22 mouse cellular contexts compared by ENCODE assay signal in genomic region chr17:84628611-84629010, GRCm38 (mm10). TPM values are rescaled to one million over a fixed set of nuclear protein-coding genes. Genes with fewer than 3 reads are reported as not detected.
A peak's percentile ranks its signal among the peaks of the same experiment; 100 is the strongest.
DNase-seq lines count a peak whose midpoint lies in the region; ATAC-seq lines count a peak whose summit lies in the region.
"Had no signal": no experiment of that assay in that cellular context is flagged by ENCODE, and none has a peak within 500 bp of the region (broad histone marks: within the 10 kb centered on the region; RNA-seq: fewer than 3 reads in every experiment).

No protein-coding gene starts in this region.

- no peak for ATAC-seq in heart, embryonic 12.5 days (ENCODE audit: insufficient number of reproducible peaks, low FRiP score)
- no peak for ATAC-seq in limb, embryonic 15.5 days (ENCODE audit: insufficient number of reproducible peaks, low FRiP score, low TSS enrichment, low read depth)
- no peak for ATAC-seq in liver, embryonic 12.5 days
- ATAC-seq: forebrain, embryonic 13.5 days; forebrain, postnatal 0 days; hindbrain, postnatal 0 days had no signal

- no peak overlapping the region for H3K4me2 ChIP-seq in heart, embryonic 12.5 days
- H3K4me2 ChIP-seq in limb, embryonic 15.5 days = no peak overlapping the region
- no peak overlapping the region for H3K4me2 ChIP-seq in liver, embryonic 12.5 days
- H3K4me2 ChIP-seq: embryonic facial prominence, embryonic 12.5 days; forebrain, embryonic 13.5 days; heart, embryonic 15.5 days; hindbrain, embryonic 13.5 days had no signal

- DNase-seq in heart, adult 11 months = peak; percentile 85
- DNase-seq in adrenal gland, adult 8-10 months = peak; percentile 30
- DNase-seq in adrenal gland, postnatal 10 days = peak; percentile 20
- DNase-seq: cerebellum, adult 8-10 months; cerebellum, postnatal 14 days; embryo, embryonic 11 days; forebrain, postnatal 0 days; gastrocnemius, postnatal 14 days; heart, postnatal 14 days; kidney, adult 11 months had no signal

- H3K4me3 ChIP-seq in heart, embryonic 12.5 days = no peak overlapping the region
- no peak overlapping the region for H3K4me3 ChIP-seq in limb, embryonic 15.5 days
- no peak overlapping the region for H3K4me3 ChIP-seq in liver, embryonic 12.5 days
- H3K4me3 ChIP-seq: embryonic facial prominence, embryonic 12.5 days; forebrain, embryonic 13.5 days; heart, embryonic 15.5 days; hindbrain, embryonic 13.5 days had no signal

- WGBS in heart, embryonic 12.5 days = 73% methylated on average over 9 of the region's 9 CpGs
- whole genome bisulfite sequencing in limb, embryonic 15.5 days = 64% methylated on average over 9 of the region's 9 CpGs
- 69% methylated on average over 9 of the region's 9 CpGs for WGBS in liver, embryonic 12.5 days (ENCODE audit: insufficient replicate concordance)

- no peak overlapping the region for H3K27ac ChIP-seq in heart, embryonic 12.5 days (ENCODE audit: poor library complexity, severe bottlenecking)
- H3K27ac ChIP-seq in limb, embryonic 15.5 days = 0 out of 2 replicates have a peak overlapping the region, but pooled peaks have one; percentile 4
- H3K27ac ChIP-seq in liver, embryonic 12.5 days = no peak overlapping the region
- H3K27ac ChIP-seq: forebrain, embryonic 13.5 days; heart, embryonic 15.5 days; hindbrain, embryonic 13.5 days; hindbrain, postnatal 0 days had no signal

- H3K27me3 ChIP-seq in heart, embryonic 12.5 days (replicated peaks) = no peaks in the 10 kb centered on the region
- no peaks in the 10 kb centered on the region for H3K27me3 ChIP-seq in limb, embryonic 15.5 days
- no peaks in the 10 kb centered on the region for H3K27me3 ChIP-seq in liver, embryonic 12.5 days (replicated peaks)
- H3K27me3 ChIP-seq: embryonic facial prominence, embryonic 12.5 days; forebrain, embryonic 13.5 days; heart, embryonic 15.5 days; hindbrain, embryonic 13.5 days had no signal

- H3K4me1 ChIP-seq in heart, embryonic 12.5 days (replicated peaks) = peaks cover 4% of the 10 kb centered on the region
- H3K4me1 ChIP-seq in limb, embryonic 15.5 days = peaks cover 11% of the 10 kb centered on the region
- H3K4me1 ChIP-seq in liver, embryonic 12.5 days = peaks cover 15% of the 10 kb centered on the region

- H3K9me3 ChIP-seq in heart, embryonic 12.5 days (replicated peaks) = no peaks in the 10 kb centered on the region
- no peaks in the 10 kb centered on the region for H3K9me3 ChIP-seq in limb, embryonic 15.5 days
- no peaks in the 10 kb centered on the region for H3K9me3 ChIP-seq in liver, embryonic 12.5 days (replicated peaks)
- H3K9me3 ChIP-seq: forebrain, embryonic 13.5 days; heart, embryonic 15.5 days; hindbrain, embryonic 13.5 days had no signal

- peaks cover 3% of the 10 kb centered on the region; the same call in 1 of the 2 replicates for H3K36me3 ChIP-seq in heart, embryonic 12.5 days
- H3K36me3 ChIP-seq in limb, embryonic 15.5 days = no peaks in the 10 kb centered on the region; the same call in 1 of the 2 replicates
- no peaks in the 10 kb centered on the region for H3K36me3 ChIP-seq in liver, embryonic 12.5 days
- H3K36me3 ChIP-seq: embryonic facial prominence, embryonic 12.5 days; heart, embryonic 15.5 days had no signal

- H3K9ac ChIP-seq in heart, embryonic 12.5 days = no peak overlapping the region
- no peak overlapping the region for H3K9ac ChIP-seq in limb, embryonic 15.5 days
- H3K9ac ChIP-seq in liver, embryonic 12.5 days = no peak overlapping the region
- H3K9ac ChIP-seq: embryonic facial prominence, embryonic 12.5 days; forebrain, embryonic 13.5 days; forebrain, postnatal 0 days; heart, embryonic 15.5 days; hindbrain, embryonic 13.5 days had no signal

RNA-seq across cellular contexts. Expression of gene Dync2li1, which starts 2.3 kb away (rescaled TPM):
- 9.6 and 10.1 TPM in 2 replicates for polyA plus RNA-seq in heart, embryonic 12.5 days (2016; fragmentation: Nextera tagmentation; extraction: Ambion mirVana)
- 10 to 100 TPM; 17.8 to 47.6 (median 29.7) TPM for total RNA-seq in adrenal gland, adult 8-10 months (2022)
- total RNA-seq in adrenal gland, postnatal 10 days (2021) = 10 to 100 TPM; 14.6 to 17.9 TPM
- polyA plus RNA-seq in limb, embryonic 15.5 days (2015; fragmentation: Nextera tagmentation; extraction: Ambion mirVana) = 26.8 and 29.1 TPM in 2 replicates
- 3.3 and 4.2 TPM in 2 replicates for polyA plus RNA-seq in liver, embryonic 12.5 days (2016; fragmentation: Nextera tagmentation; extraction: Ambion mirVana)

RNA-seq across cellular contexts. Expression of gene Abcg8, which starts 47.5 kb away (rescaled TPM):
- polyA plus RNA-seq in heart, embryonic 12.5 days (2016; fragmentation: Nextera tagmentation; extraction: Ambion mirVana) = not detected in 2 replicates
- total RNA-seq in adrenal gland, adult 8-10 months (2022) = not detected
- 10 to 100 TPM in 1 of 2 experiments, 1 to 10 TPM in 1; 8.9 to 23.3 TPM for total RNA-seq in adrenal gland, postnatal 10 days (2021)
- 0.10 TPM in 1 of 2 replicates, not detected in the other for polyA plus RNA-seq in limb, embryonic 15.5 days (2015; fragmentation: Nextera tagmentation; extraction: Ambion mirVana)
- 0.14 and 0.28 TPM in 2 replicates for polyA plus RNA-seq in liver, embryonic 12.5 days (2016; fragmentation: Nextera tagmentation; extraction: Ambion mirVana)
- total RNA-seq: common myeloid progenitor, adult 5-6 weeks; gastrocnemius, adult 18-20 months; gastrocnemius, postnatal 14 days; heart, postnatal 14 days; hematopoietic stem cell, adult 5-6 weeks; hindbrain, postnatal 0 days had no signal
- polyA plus RNA-seq: heart, embryonic 15.5 days; hindbrain, postnatal 0 days; intestine, embryonic 14.5 days had no signal

RNA-seq across cellular contexts. Expression of gene Abcg5, which starts 54.2 kb away (rescaled TPM):
- 0.39 and 0.42 TPM in 2 replicates for polyA plus RNA-seq in heart, embryonic 12.5 days (2016; fragmentation: Nextera tagmentation; extraction: Ambion mirVana)
- total RNA-seq in adrenal gland, adult 8-10 months (2022) = under 1 TPM in 1 of 4 experiments, not detected in 3; 0.21 TPM
- 10 to 100 TPM in 1 of 2 experiments, 1 to 10 TPM in 1; 9.3 to 16.9 TPM for total RNA-seq in adrenal gland, postnatal 10 days (2021)
- 1.8 and 1.9 TPM in 2 replicates for polyA plus RNA-seq in limb, embryonic 15.5 days (2015; fragmentation: Nextera tagmentation; extraction: Ambion mirVana)
- polyA plus RNA-seq in liver, embryonic 12.5 days (2016; fragmentation: Nextera tagmentation; extraction: Ambion mirVana) = 0.14 and 0.26 TPM in 2 replicates
- total RNA-seq: common myeloid progenitor, adult 5-6 weeks; gastrocnemius, adult 18-20 months; gastrocnemius, postnatal 14 days; heart, postnatal 14 days; hematopoietic stem cell, adult 5-6 weeks had no signal
- polyA plus RNA-seq: heart, embryonic 15.5 days had no signal

Comparison
In these comparisons a context has a peak if more than half of its experiments do, and no peak if none do; other contexts are left out.
1. DNase-seq: peak in every context shown above with its lines; median percentile 85 in heart, adult 11 months; 30 in adrenal gland, adult 8-10 months; 20 in adrenal gland, postnatal 10 days.